Mouse (Mus musculus) stomach, postnatal 0 days (tissue): Measurements from ENCODE around the gene Sema6d.

ENCODE experiments used
- CTCF ChIP-seq: IDR thresholded peaks from 2 replicates; pipeline ENCODE4 v1.5.1; 2016; ENCODE audit warnings: antibody characterized with exemption, low read depth, mild to moderate bottlenecking, moderate library complexity
- EP300 ChIP-seq: optimal IDR thresholded peaks from 2 replicates; pipeline ENCODE3; 2016; ENCODE audit warnings: antibody characterized with exemption

- no peak for TF ChIP-seq EP300
- no peak for TF ChIP-seq CTCF
Observed at GRCm38 (mm10) chr2:124651146-124651545, 561.4 kb downstream of the Sema6d start.
